Mouse (Mus musculus) cerebellum, adult 2 months (tissue): Measurements from ENCODE around the gene Tmem269. TPM values are rescaled to one million over a fixed set of nuclear protein-coding genes. Genes with fewer than 3 reads are reported as not detected.

Experiments used
- DNase-seq, 2 experiments: peaks; one replicate each; pipeline ENCODE4 v3.0.0; 2021
- H3K27ac ChIP-seq: fragments of 200-500 bp; 2 replicates; pipeline ENCODE4 v1.5.1; 2012; ENCODE audit warnings: low read length, control low read depth, inconsistent platforms; ENCODE audit not compliant: insufficient read depth
- H3K27me3 ChIP-seq: fragments of 200-500 bp; 2 replicates; pipeline ENCODE4 v1.6.1; 2012; ENCODE audit warnings: inconsistent platforms, mild to moderate bottlenecking, low read length, moderate library complexity; ENCODE audit not compliant: control insufficient read depth, insufficient read depth
- H3K4me1 ChIP-seq: fragments of 200-500 bp; 2 replicates; pipeline ENCODE4 v1.6.1; 2011; ENCODE audit warnings: low read length; ENCODE audit not compliant: control insufficient read depth, insufficient read depth
- H3K4me3 ChIP-seq: fragments of 200-500 bp; replicated peaks from 2 replicates; pipeline ENCODE3; 2011; ENCODE audit warnings: mild to moderate bottlenecking, low read depth, low read length, control low read depth; ENCODE audit not compliant: insufficient read depth
- CTCF ChIP-seq: fragments of 200-500 bp; IDR thresholded peaks from 2 replicates; pipeline ENCODE4 v1.5.1; 2011; ENCODE audit warnings: low read depth, mild to moderate bottlenecking, control low read depth, low read length, moderate library complexity, borderline replicate concordance; ENCODE audit not compliant: insufficient read depth
- POLR2A ChIP-seq: fragments of 200-500 bp; IDR thresholded peaks from 2 replicates; pipeline ENCODE4 v1.6.1; 2011; ENCODE audit warnings: low read length, control low read depth, borderline replicate concordance; ENCODE audit not compliant: insufficient read depth
- WGBS: fragments of 180-500 bp; shearing (Covaris S2); methylation state at CpG from one replicate; pipeline ENCODE4 v1.1.7; 2018; 5-methylcytosine and 5-hydroxymethylcytosine counted together
- polyA plus RNA-seq: library from polyadenylated mRNA; depleted of rRNA; stranded (reverse); fragments of >200 nt; gene quantifications from 2 replicates; pipeline ENCODE4 v1.2.3, GENCODE M21; 2012; rRNA removed

Tmem269 gene
- polyA plus RNA-seq, 1 experiment = 0.92 TPM

GRCm38 (mm10) chr4:119157186-119157585 lies 60.8 kb downstream of the Tmem269 start:
- peak in 1 of 2 experiments; percentile 46 for DNase-seq
- WGBS = 26% methylated on average over 2 of the region's 2 CpGs

More at GRCm38 (mm10) chr4:119157186-119157585, 60.8 kb downstream of the Tmem269 start:
- TF ChIP-seq POLR2A (no peak), CTCF (peak; percentile 34; the same call in 1 of the 2 replicates)
- Histone ChIP-seq H3K27ac (no peak overlapping the region), H3K4me3 (no peak overlapping the region), H3K27me3 (no peaks in the 10 kb centered on the region), H3K4me1 (no peaks in the 10 kb centered on the region)

Other genes starting within 250 kb of the Tmem269 start
- gene Slc2a1, start 109.5 kb downstream of the Tmem269 start, polyA plus RNA-seq = 121 and 125 TPM in 2 replicates
- gene Zfp691, start 44.0 kb downstream of the Tmem269 start, polyA plus RNA-seq = 6.4 and 10.0 TPM in 2 replicates
- 0.22 and 0.28 TPM in 2 replicates for gene Ermap, start 28.2 kb downstream of the Tmem269 start, polyA plus RNA-seq
- 25.7 and 26.4 TPM in 2 replicates for gene Svbp, start 22.9 kb downstream of the Tmem269 start, polyA plus RNA-seq
- 10.7 and 11.9 TPM in 2 replicates for gene AU022252, start 14.5 kb upstream of the Tmem269 start, polyA plus RNA-seq
- gene P3h1, start 14.7 kb upstream of the Tmem269 start, polyA plus RNA-seq = 12.3 and 14.7 TPM in 2 replicates
- 0.20 and 0.32 TPM in 2 replicates for gene Cldn19, start 37.2 kb upstream of the Tmem269 start, polyA plus RNA-seq
- 182 and 189 TPM in 2 replicates for gene Ybx1, start 76.4 kb upstream of the Tmem269 start, polyA plus RNA-seq
- gene Ppih, start 102.3 kb upstream of the Tmem269 start, polyA plus RNA-seq = 26.3 and 26.5 TPM in 2 replicates
- gene Ccdc30, start 197.3 kb upstream of the Tmem269 start, polyA plus RNA-seq = 8.8 and 9.7 TPM in 2 replicates
- gene Ppcs, start 204.2 kb upstream of the Tmem269 start, polyA plus RNA-seq = 14.1 and 16.1 TPM in 2 replicates
- gene Zmynd12, start 204.6 kb upstream of the Tmem269 start, polyA plus RNA-seq = 0.64 and 0.81 TPM in 2 replicates